Mouse (Mus musculus) kidney, postnatal 0 days (tissue): ENCODE measurements around the gene Vpreb3. TPM values are rescaled to one million over a fixed set of nuclear protein-coding genes. Genes with fewer than 3 reads are reported as not detected.

Experiments
- ATAC-seq: fragments of 200-750 bp; cut with Nextera tagmentation; replicated peaks from 2 replicates; pipeline ENCODE4 v1.8.0; 2017; ENCODE audit warnings: low read depth, moderate number of reproducible peaks, moderate TSS enrichment, moderate library complexity; ENCODE audit not compliant: low FRiP score
- DNase-seq: peaks from one replicate; pipeline ENCODE4 v3.0.0-alpha.2; 2016; ENCODE audit warnings: low spot score
- H3K27ac ChIP-seq: fragments of 300-500 bp; sonication (generic); 2 replicates; pipeline ENCODE4 v1.5.1; 2014; ENCODE audit warnings: mild to moderate bottlenecking
- H3K27me3 ChIP-seq: fragments of 300-500 bp; sonication (generic); 2 replicates; pipeline ENCODE4 v1.6.1; 2014; ENCODE audit warnings: low read length, mixed read lengths; ENCODE audit not compliant: insufficient read depth
- H3K36me3 ChIP-seq: fragments of 300-500 bp; sonication (generic); 2 replicates; pipeline ENCODE4 v1.6.1; 2014; ENCODE audit warnings: low read length, mixed read lengths; ENCODE audit not compliant: insufficient read depth
- H3K4me1 ChIP-seq: fragments of 300-500 bp; sonication (generic); replicated peaks from 2 replicates; pipeline ENCODE4 v1.6.1; 2014; ENCODE audit warnings: antibody characterized with exemption, low read length, mixed read lengths; ENCODE audit not compliant: insufficient read depth
- H3K4me2 ChIP-seq: fragments of 300-500 bp; sonication (generic); 2 replicates; pipeline ENCODE4 v1.6.1; 2014; ENCODE audit warnings: mild to moderate bottlenecking, low read length, moderate library complexity, mixed read lengths
- H3K4me3 ChIP-seq: fragments of 300-500 bp; sonication (generic); replicated peaks from 2 replicates; pipeline ENCODE4 v1.5.1; 2014; ENCODE audit warnings: low read depth, low read length
- H3K9ac ChIP-seq: fragments of 300-500 bp; sonication (generic); 2 replicates; pipeline ENCODE4 v1.6.1; 2014; ENCODE audit warnings: low read depth, low read length
- H3K9me3 ChIP-seq: fragments of 300-500 bp; sonication (generic); replicated peaks from 2 replicates; pipeline ENCODE4 v1.6.1; 2016; ENCODE audit warnings: low read length, inconsistent platforms, mixed read lengths
- CTCF ChIP-seq: IDR thresholded peaks from 2 replicates; pipeline ENCODE4 v1.5.1; 2016; ENCODE audit warnings: antibody characterized with exemption, low read depth, mild to moderate bottlenecking, moderate library complexity
- WGBS: fragments of 180-500 bp; shearing (Covaris S2); extraction: QIAGEN DNeasy Blood & Tissue Kit; methylation state at CpG from one replicate; pipeline ENCODE4 v1.1.7; 2014; 5-methylcytosine and 5-hydroxymethylcytosine counted together
- polyA plus RNA-seq: library from polyadenylated mRNA; unstranded; fragments of >200 nt; fragmentation: Nextera tagmentation; extraction: Ambion mirVana; gene quantifications from 2 replicates; pipeline ENCODE4 v1.2.1, GENCODE M21; 2015

Vpreb3 gene
- polyA plus RNA-seq, 1 experiment from 2014 or later = 0.97 TPM

GRCm38 (mm10) chr10:75935680-75936541, 6.9 kb upstream of the Vpreb3 start, which contains the start of gene Mmp11:
TSS of gene Mmp11 (minus strand) at chr10:75936496.
- no peak for TF ChIP-seq CTCF
- peak within 1 kb of the TSS; percentile 48 for H3K4me3 ChIP-seq
- H3K4me1 ChIP-seq = peaks cover 24% of the 10 kb centered on the region
- no peaks in the 10 kb centered on the region for H3K36me3 ChIP-seq
- 2% methylated on average over 50 of the region's 51 CpGs for WGBS
- peak within 1 kb of the TSS; percentile 61 for H3K4me2 ChIP-seq
- peaks cover 3% of the 10 kb centered on the region; the same call in 1 of the 2 replicates for H3K27me3 ChIP-seq
- ATAC-seq (peak; percentile 80), DNase-seq (peak; percentile 81)
- H3K27ac ChIP-seq = peak within 1 kb of the TSS; percentile 85
- H3K9me3 ChIP-seq = no peaks in the 10 kb centered on the region
- H3K9ac ChIP-seq = peak within 1 kb of the TSS; percentile 71

- DNase-seq = no peak
- ATAC-seq = no peak
- H3K4me3 ChIP-seq = no peak overlapping the region
- peaks cover 3% of the 10 kb centered on the region; the same call in 1 of the 2 replicates for H3K27me3 ChIP-seq
- no peaks in the 10 kb centered on the region for H3K36me3 ChIP-seq
- peak overlapping the region; percentile 18; the same call in 1 of the 2 replicates for H3K9ac ChIP-seq
- H3K4me2 ChIP-seq = peak overlapping the region; percentile 61
- 56% methylated on average over 18 of the region's 18 CpGs for WGBS
- H3K4me1 ChIP-seq = peaks cover 15% of the 10 kb centered on the region
- 0 out of 2 replicates have a peak overlapping the region, but pooled peaks have one; percentile 5 for H3K27ac ChIP-seq
- no peak for TF ChIP-seq CTCF
- no peaks in the 10 kb centered on the region for H3K9me3 ChIP-seq
Observed at GRCm38 (mm10) chr10:75936909-75937667, 5.8 kb upstream of the Vpreb3 start.

GRCm38 (mm10) chr10:75937851-75938643, 4.8 kb upstream of the Vpreb3 start:
- no peaks in the 10 kb centered on the region for H3K9me3 ChIP-seq
- 0 out of 2 replicates have a peak, but pooled peaks cover 7% of the 10 kb centered on the region for H3K4me1 ChIP-seq
- WGBS = 63% methylated on average over 10 of the region's 10 CpGs
- H3K4me3 ChIP-seq = no peak overlapping the region
- H3K27ac ChIP-seq = no peak overlapping the region
- no peak for TF ChIP-seq CTCF
- peaks cover 3% of the 10 kb centered on the region; the same call in 1 of the 2 replicates for H3K27me3 ChIP-seq
- peak overlapping the region; percentile 61; the same call in 1 of the 2 replicates for H3K4me2 ChIP-seq
- ATAC-seq (no peak), DNase-seq (peak; percentile 39)
- no peak overlapping the region for H3K9ac ChIP-seq
- H3K36me3 ChIP-seq = no peaks in the 10 kb centered on the region

GRCm38 (mm10) chr10:75939481-75940234, 3.2 kb upstream of the Vpreb3 start:
- Histone ChIP-seq H3K27ac (no peak overlapping the region), H3K9ac (no peak overlapping the region), H3K4me1 (0 out of 2 replicates have a peak, but pooled peaks cover 13% of the 10 kb centered on the region), H3K9me3 (no peaks in the 10 kb centered on the region), H3K4me3 (no peak overlapping the region), H3K36me3 (no peaks in the 10 kb centered on the region), H3K4me2 (no peak overlapping the region), H3K27me3 (peaks cover 3% of the 10 kb centered on the region; the same call in 1 of the 2 replicates)
- WGBS = 41% methylated on average over 9 of the region's 9 CpGs
- ATAC-seq = no peak
- DNase-seq = no peak
- no peak for TF ChIP-seq CTCF

- ATAC-seq (no peak), DNase-seq (peak; percentile 21)
- no peak for TF ChIP-seq CTCF
- Histone ChIP-seq H3K9ac (no peak within 1 kb of the TSS), H3K4me3 (no peak within 1 kb of the TSS), H3K27me3 (peaks cover 3% of the 10 kb centered on the region; the same call in 1 of the 2 replicates), H3K36me3 (no peaks in the 10 kb centered on the region), H3K27ac (no peak within 1 kb of the TSS), H3K4me2 (no peak within 1 kb of the TSS), H3K9me3 (no peaks in the 10 kb centered on the region), H3K4me1 (0 out of 2 replicates have a peak, but pooled peaks cover 13% of the 10 kb centered on the region)
- 77% methylated on average over 5 of the region's 5 CpGs for WGBS
Observed at GRCm38 (mm10) chr10:75940520-75940919, 2.3 kb upstream of the Vpreb3 start, which contains the start of gene Gm867. TSS of gene Gm867 (minus strand) at chr10:75940672.
